Mouse (Mus musculus) embryonic facial prominence, embryonic 15.5 days (tissue): ENCODE data around the gene Cym. TPM values are rescaled to one million over a fixed set of nuclear protein-coding genes. Genes with fewer than 3 reads are reported as not detected.

Experiments used
- ATAC-seq: fragments of 200-750 bp; cut with Nextera tagmentation; 2 replicates; pipeline ENCODE4 v1.8.0; 2017; ENCODE audit warnings: low read depth, moderate TSS enrichment; ENCODE audit not compliant: insufficient number of reproducible peaks, low FRiP score, low TSS enrichment
- H3K27ac ChIP-seq: fragments of 300-500 bp; sonication (generic); replicated peaks from 2 replicates; pipeline ENCODE4 v1.5.1; 2015; ENCODE audit warnings: mild to moderate bottlenecking, inconsistent platforms
- H3K27me3 ChIP-seq: fragments of 300-500 bp; sonication (generic); 2 replicates; pipeline ENCODE4 v1.6.1; 2015; ENCODE audit warnings: inconsistent platforms
- H3K36me3 ChIP-seq: fragments of 300-500 bp; sonication (generic); 2 replicates; pipeline ENCODE4 v1.6.1; 2015; ENCODE audit warnings: mild to moderate bottlenecking, inconsistent platforms
- H3K4me1 ChIP-seq: fragments of 300-500 bp; sonication (generic); 2 replicates; pipeline ENCODE4 v1.6.1; 2015; ENCODE audit warnings: inconsistent platforms
- H3K4me2 ChIP-seq: fragments of 300-500 bp; sonication (generic); replicated peaks from 2 replicates; pipeline ENCODE4 v1.6.1; 2015; ENCODE audit warnings: mild to moderate bottlenecking, inconsistent platforms
- H3K4me3 ChIP-seq: fragments of 300-500 bp; sonication (generic); replicated peaks from 2 replicates; pipeline ENCODE4 v1.5.1; 2015; ENCODE audit warnings: mild to moderate bottlenecking, inconsistent platforms
- H3K9ac ChIP-seq: fragments of 300-500 bp; sonication (generic); 2 replicates; pipeline ENCODE4 v1.6.1; 2015; ENCODE audit warnings: inconsistent platforms
- H3K9me3 ChIP-seq: fragments of 300-500 bp; sonication (generic); replicated peaks from 2 replicates; pipeline ENCODE4 v1.6.1; 2016; ENCODE audit warnings: inconsistent platforms
- WGBS: fragments of 180-500 bp; shearing (Covaris S2); methylation state at CpG from one replicate; pipeline ENCODE4 v1.1.7; 2015; 5-methylcytosine and 5-hydroxymethylcytosine counted together
- polyA plus RNA-seq: library from polyadenylated mRNA; unstranded; fragments of >200 nt; fragmentation: Nextera tagmentation; extraction: Ambion mirVana; gene quantifications from 2 replicates; pipeline ENCODE4 v1.2.1, GENCODE M21; 2015

Gene Cym
- polyA plus RNA-seq: 0.21 TPM in 1 of 2 replicates, not detected in the other

DNA sequence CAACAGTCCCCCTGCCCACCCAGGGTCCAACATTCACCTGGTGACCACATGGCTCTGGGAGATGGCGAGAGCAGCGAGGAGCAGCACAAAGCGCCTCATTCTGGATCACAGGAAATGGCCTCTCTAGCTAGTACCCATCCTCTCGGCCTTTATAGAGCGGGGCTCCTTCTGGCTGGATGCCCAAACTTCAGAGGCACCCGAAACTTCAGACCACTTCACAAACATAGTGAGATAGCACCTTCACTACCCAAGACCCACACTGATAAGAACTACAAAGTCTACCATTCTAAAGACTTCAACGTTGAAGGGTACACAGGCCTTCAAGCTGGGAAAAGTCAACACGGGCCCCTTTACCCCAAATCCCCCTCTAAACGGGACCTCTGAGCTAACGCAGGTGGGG is at the start of gene Cym:
Cym (minus strand) TSS at position 125 of the 400 bp plus-strand sequence.
- Histone ChIP-seq H3K27ac (no peak within 1 kb of the TSS), H3K9me3 (no peaks in the 10 kb centered on the region), H3K27me3 (no peaks in the 10 kb centered on the region), H3K4me3 (no peak within 1 kb of the TSS), H3K4me2 (no peak within 1 kb of the TSS), H3K4me1 (no peaks in the 10 kb centered on the region), H3K36me3 (no peaks in the 10 kb centered on the region), H3K9ac (no peak within 1 kb of the TSS)
- ATAC-seq: no peak
- WGBS: 72% methylated on average over 10 of the region's 10 CpGs

DNA sequence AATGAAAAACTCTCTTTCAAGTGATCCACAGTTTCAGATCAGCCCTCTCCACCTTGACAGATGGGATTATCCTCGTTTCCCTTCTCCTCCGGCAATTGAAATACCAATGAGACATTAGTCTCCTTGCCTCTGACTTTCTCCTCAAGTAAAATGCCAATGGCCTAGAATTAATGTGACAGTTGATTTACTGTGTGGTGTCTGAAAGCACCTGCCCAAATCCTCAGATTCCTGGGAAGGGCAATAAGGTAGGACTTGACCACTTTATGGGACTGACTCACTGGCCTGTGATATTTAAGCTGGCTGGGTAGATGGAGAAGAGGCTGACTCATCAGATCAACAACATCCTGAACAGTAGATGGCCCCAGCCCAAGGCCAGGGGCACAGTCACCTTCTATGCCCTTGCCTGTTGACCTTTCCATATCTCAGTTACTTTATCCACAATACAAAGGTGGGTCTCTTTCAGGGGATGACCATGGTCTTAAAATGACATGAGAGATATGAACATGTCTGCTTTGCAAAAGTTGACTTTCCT is 45.3 kb upstream of the Cym start:
- no peak overlapping the region for H3K27ac ChIP-seq
- no peak for ATAC-seq
- H3K27me3 ChIP-seq: no peaks in the 10 kb centered on the region
- no peaks in the 10 kb centered on the region for H3K4me1 ChIP-seq
- H3K9ac ChIP-seq: no peak overlapping the region
- WGBS: 69% methylated on average over 2 of the region's 2 CpGs
- H3K9me3 ChIP-seq: no peaks in the 10 kb centered on the region
- no peak overlapping the region for H3K4me2 ChIP-seq
- no peak overlapping the region for H3K4me3 ChIP-seq
- no peaks in the 10 kb centered on the region for H3K36me3 ChIP-seq

- ATAC-seq: no peak
- Histone ChIP-seq H3K9me3 (no peaks in the 10 kb centered on the region), H3K4me1 (peaks cover 8% of the 10 kb centered on the region; the same call in 1 of the 2 replicates), H3K36me3 (no peaks in the 10 kb centered on the region), H3K4me3 (no peak overlapping the region), H3K27ac (no peak overlapping the region), H3K9ac (no peak overlapping the region), H3K4me2 (no peak overlapping the region), H3K27me3 (no peaks in the 10 kb centered on the region)
- WGBS: 39% methylated on average over 7 of the region's 7 CpGs
Observed at GRCm38 (mm10) chr3:107261851-107262165, 40.3 kb upstream of the Cym start.

GRCm38 (mm10) chr3:107260956-107261850 is 39.7 kb upstream of the Cym start:
- Histone ChIP-seq H3K36me3 (no peaks in the 10 kb centered on the region), H3K9ac (no peak overlapping the region), H3K4me3 (no peak overlapping the region), H3K27ac (no peak overlapping the region), H3K4me2 (no peak overlapping the region), H3K9me3 (no peaks in the 10 kb centered on the region), H3K27me3 (no peaks in the 10 kb centered on the region), H3K4me1 (peaks cover 8% of the 10 kb centered on the region; the same call in 1 of the 2 replicates)
- WGBS: 33% methylated on average over 8 of the region's 8 CpGs
- ATAC-seq: no peak; the same call in 1 of the 2 replicates

DNA sequence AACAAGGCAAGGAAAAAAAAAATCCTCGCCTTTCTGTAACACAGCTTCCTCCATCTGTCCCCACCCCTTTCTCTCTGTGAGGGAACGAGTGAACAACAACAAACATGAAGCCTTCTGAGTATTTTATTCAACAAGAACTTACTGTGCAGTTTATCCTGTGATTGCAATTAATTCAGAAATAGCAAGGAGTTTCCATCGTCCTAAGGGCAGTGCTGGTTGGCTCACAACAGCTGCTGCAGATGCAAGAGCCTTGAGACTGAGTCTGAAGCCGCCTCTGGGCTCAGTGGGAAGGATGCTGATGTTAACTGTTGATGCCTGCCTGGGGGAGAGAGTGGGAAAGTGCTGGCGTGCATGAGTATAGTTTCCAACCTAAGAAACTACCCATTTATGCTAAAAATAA is 36.4 kb upstream of the Cym start:
- no peak overlapping the region for H3K4me3 ChIP-seq
- no peaks in the 10 kb centered on the region for H3K9me3 ChIP-seq
- no peak overlapping the region for H3K4me2 ChIP-seq
- 36% methylated on average over 5 of the region's 5 CpGs for WGBS
- H3K27me3 ChIP-seq: no peaks in the 10 kb centered on the region
- no peaks in the 10 kb centered on the region for H3K36me3 ChIP-seq
- H3K4me1 ChIP-seq: peaks cover 8% of the 10 kb centered on the region; the same call in 1 of the 2 replicates
- H3K9ac ChIP-seq: no peak overlapping the region
- no peak overlapping the region for H3K27ac ChIP-seq
- no peak for ATAC-seq

GRCm38 (mm10) chr3:107256724-107257123 is 35.2 kb upstream of the Cym start:
- Histone ChIP-seq H3K4me3 (no peak overlapping the region), H3K27me3 (no peaks in the 10 kb centered on the region), H3K36me3 (no peaks in the 10 kb centered on the region), H3K27ac (no peak overlapping the region), H3K4me2 (no peak overlapping the region), H3K9ac (no peak overlapping the region), H3K9me3 (no peaks in the 10 kb centered on the region), H3K4me1 (peaks cover 8% of the 10 kb centered on the region; the same call in 1 of the 2 replicates)
- WGBS: 70% methylated on average over 7 of the region's 7 CpGs
- ATAC-seq: no peak

DNA sequence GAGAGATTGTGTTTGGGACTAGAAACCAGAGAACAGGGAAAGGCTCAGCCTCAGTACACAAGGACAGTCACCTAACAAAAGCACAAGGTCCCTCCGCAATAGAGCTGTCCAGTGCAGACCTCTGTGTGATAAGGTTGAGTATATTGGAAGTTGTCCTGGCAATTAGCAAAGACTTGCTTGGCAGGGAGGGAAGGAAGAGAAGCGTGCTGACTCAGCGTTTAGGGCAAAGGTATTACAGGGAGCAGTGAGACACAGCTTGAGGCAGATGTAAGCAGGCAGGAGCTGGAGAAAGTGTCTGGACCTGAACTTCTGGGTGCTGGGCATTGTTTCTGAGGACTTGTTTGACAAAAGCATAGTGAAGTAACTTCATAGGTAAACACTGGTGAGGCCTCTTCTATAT is 34.5 kb upstream of the Cym start:
- peaks cover 4% of the 10 kb centered on the region; the same call in 1 of the 2 replicates for H3K4me1 ChIP-seq
- H3K27me3 ChIP-seq: no peaks in the 10 kb centered on the region
- H3K9me3 ChIP-seq: no peaks in the 10 kb centered on the region
- no peak for ATAC-seq
- no peak overlapping the region for H3K27ac ChIP-seq
- no peak overlapping the region for H3K9ac ChIP-seq
- H3K36me3 ChIP-seq: no peaks in the 10 kb centered on the region
- H3K4me2 ChIP-seq: no peak overlapping the region
- 88% methylated on average over 3 of the region's 3 CpGs for WGBS
- H3K4me3 ChIP-seq: no peak overlapping the region

DNA sequence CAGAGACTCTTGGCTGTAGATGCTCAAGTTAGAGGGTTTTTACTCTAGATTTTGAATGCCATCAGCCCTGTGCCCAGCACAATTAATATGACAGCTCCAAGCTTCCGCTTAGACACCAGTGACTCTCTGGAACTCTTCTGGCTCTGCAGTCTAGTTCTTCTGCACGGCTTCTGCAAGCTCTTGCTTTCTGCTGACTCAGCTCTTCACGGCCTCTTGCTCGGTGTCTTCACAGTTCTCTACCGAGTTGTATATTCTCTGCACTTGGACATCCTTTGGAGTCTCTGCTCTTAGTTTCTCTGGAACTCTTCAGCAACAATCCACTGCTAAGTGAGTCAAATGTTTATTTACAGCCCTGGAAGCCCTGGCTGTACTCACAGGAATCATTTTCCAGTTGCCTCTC is 32.4 kb upstream of the Cym start:
- Histone ChIP-seq H3K36me3 (no peaks in the 10 kb centered on the region), H3K4me3 (no peak overlapping the region), H3K9me3 (no peaks in the 10 kb centered on the region), H3K27me3 (no peaks in the 10 kb centered on the region), H3K27ac (no peak overlapping the region), H3K4me1 (no peaks in the 10 kb centered on the region), H3K9ac (no peak overlapping the region), H3K4me2 (no peak overlapping the region)
- no peak for ATAC-seq
- 83% methylated on average over 5 of the region's 5 CpGs for WGBS

GRCm38 (mm10) chr3:107252035-107252434 is 30.5 kb upstream of the Cym start:
- no peak overlapping the region for H3K27ac ChIP-seq
- no peak for ATAC-seq
- 71% methylated on average over 4 of the region's 4 CpGs for WGBS
- peaks cover 3% of the 10 kb centered on the region; the same call in 1 of the 2 replicates for H3K4me1 ChIP-seq
- H3K27me3 ChIP-seq: no peaks in the 10 kb centered on the region
- H3K9me3 ChIP-seq: no peaks in the 10 kb centered on the region
- H3K4me3 ChIP-seq: no peak overlapping the region
- no peaks in the 10 kb centered on the region for H3K36me3 ChIP-seq
- H3K9ac ChIP-seq: no peak overlapping the region
- no peak overlapping the region for H3K4me2 ChIP-seq

- Histone ChIP-seq H3K36me3 (no peaks in the 10 kb centered on the region), H3K4me3 (no peak overlapping the region), H3K27ac (no peak overlapping the region), H3K4me1 (peaks cover 3% of the 10 kb centered on the region; the same call in 1 of the 2 replicates), H3K9me3 (no peaks in the 10 kb centered on the region), H3K4me2 (no peak overlapping the region), H3K27me3 (no peaks in the 10 kb centered on the region), H3K9ac (no peak overlapping the region)
- ATAC-seq: no peak
- 62% methylated on average over 2 of the region's 2 CpGs for WGBS
Observed at GRCm38 (mm10) chr3:107250320-107250719, 28.8 kb upstream of the Cym start.

DNA sequence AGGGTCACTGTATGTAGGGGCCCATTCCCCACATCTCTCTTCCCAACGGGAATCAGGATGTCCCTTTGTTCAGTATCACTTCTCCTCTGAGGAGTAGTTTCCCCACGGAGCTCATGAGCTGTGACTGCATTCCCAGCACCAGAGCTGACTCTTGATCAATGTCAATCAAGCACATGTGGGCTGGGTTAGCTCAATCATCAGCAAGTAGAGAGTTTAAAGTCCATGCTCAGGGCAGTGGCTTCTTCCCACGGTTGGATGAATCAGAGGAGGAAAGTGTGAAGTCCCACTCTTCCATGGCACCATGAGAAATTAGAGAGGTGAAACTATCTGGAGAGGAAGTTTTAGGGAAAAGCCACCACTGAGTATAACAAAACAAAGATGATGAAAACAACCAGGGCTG is 27.5 kb upstream of the Cym start:
- Histone ChIP-seq H3K27me3 (no peaks in the 10 kb centered on the region), H3K9me3 (no peaks in the 10 kb centered on the region), H3K27ac (no peak overlapping the region), H3K4me3 (no peak overlapping the region), H3K36me3 (no peaks in the 10 kb centered on the region), H3K4me2 (no peak overlapping the region), H3K4me1 (peaks cover 3% of the 10 kb centered on the region; the same call in 1 of the 2 replicates), H3K9ac (no peak overlapping the region)
- ATAC-seq: no peak
- WGBS: 48% methylated on average over 3 of the region's 3 CpGs
